Mouse (Mus musculus) layer of hippocampus, postnatal 36 days (tissue): ENCODE data around the gene Bcam. TPM values are rescaled to one million over a fixed set of nuclear protein-coding genes. Genes with fewer than 3 reads are reported as not detected.

Experiments used
- DNase-seq, 2 experiments: peaks; one replicate each; pipeline ENCODE4 v3.0.0; 2022
- total RNA-seq, 2 experiments: library from RNA; stranded (reverse); gene quantifications; 2 replicates each; pipeline ENCODE4 v1.2.3; 2021

The Bcam gene
- total RNA-seq, 2 experiments from 2014 or later: 9.5 to 9.8 TPM

GRCm38 (mm10) chr7:19722754-19723195, 48.0 kb downstream of the Bcam start:
- no peak for DNase-seq

- no peak for DNase-seq
These were observed 51.6 kb downstream of the Bcam start for GRCm38 (mm10) chr7:19719200-19719599.

- DNase-seq: no peak
These were observed 52.4 kb downstream of the Bcam start for GRCm38 (mm10) chr7:19718297-19718952.

DNA sequence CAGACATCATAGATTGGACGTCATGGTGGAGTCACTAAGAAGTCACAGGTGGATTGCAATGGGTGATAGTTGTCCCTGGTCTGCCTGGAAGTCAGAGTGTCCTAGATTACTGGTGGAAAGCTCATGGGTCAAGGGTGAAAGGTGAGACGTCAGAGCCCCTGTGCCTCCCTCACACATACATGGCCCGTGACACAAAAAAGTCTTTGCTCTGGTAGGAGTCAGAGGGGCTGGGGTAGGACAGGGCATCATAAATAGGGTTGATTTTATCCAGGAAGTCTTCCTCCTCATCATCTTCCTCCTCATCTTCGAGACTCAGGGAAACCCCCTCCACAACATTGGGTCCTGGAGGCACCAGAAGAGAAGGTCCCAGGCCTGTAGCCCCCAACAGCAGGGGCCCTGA, 53.5 kb downstream of the Bcam start:
- no peak for DNase-seq

- DNase-seq: no peak
These were observed 54.0 kb downstream of the Bcam start for GRCm38 (mm10) chr7:19716822-19717221.

GRCm38 (mm10) chr7:19716055-19716682, 54.6 kb downstream of the Bcam start:
- no peak for DNase-seq

- peak; percentile 99 to 100 for DNase-seq
These were observed 55.4 kb downstream of the Bcam start, which contains the start of gene Tomm40 for GRCm38 (mm10) chr7:19715239-19716054. Gene Tomm40 (minus strand): TSS chr7:19715438.

- DNase-seq: no peak
These were observed 56.0 kb downstream of the Bcam start for GRCm38 (mm10) chr7:19714836-19715235.

GRCm38 (mm10) chr7:19713598-19713997, 57.2 kb downstream of the Bcam start:
- no peak for DNase-seq

DNA sequence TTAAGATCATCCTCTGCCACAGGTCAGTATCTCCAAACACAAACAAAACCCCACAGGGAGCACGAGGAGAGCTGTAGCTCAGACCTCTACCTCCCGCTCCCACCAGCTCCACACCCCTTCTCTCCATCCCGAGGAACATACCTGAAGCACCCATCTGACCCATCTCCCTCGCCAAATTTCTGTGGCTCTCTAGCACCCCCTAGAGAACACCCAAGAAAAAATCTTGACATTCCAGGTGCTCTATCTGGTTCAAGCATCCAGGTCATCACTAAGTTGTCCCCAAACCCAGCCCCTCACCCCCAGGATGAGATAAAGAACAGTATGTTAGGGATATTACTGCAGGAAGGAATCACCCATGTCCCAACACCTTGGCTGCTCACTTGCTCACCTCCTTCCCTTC, 57.6 kb downstream of the Bcam start:
- DNase-seq: no peak

DNA sequence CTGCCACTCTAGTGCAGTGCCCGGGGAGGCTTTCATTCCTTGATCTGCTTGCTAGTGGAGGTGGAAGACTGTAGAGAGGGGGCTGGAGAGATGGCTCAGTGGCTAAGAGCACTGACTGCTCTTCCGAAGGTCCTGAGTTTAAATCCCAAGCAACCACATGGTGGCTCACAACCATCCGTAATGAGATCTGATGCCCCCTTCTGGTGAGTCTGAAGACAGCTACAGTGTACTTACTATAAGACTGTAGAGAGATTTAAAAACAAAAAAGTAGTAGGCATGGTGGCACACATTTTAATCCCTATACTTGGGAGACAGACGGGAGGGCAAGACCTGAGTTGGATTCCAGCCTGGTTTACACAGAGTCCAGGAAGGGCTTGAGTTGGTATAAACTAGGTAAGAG, 58.4 kb downstream of the Bcam start:
- no peak for DNase-seq

GRCm38 (mm10) chr7:19710650-19711049, 60.2 kb downstream of the Bcam start:
- DNase-seq: no peak

Other genes starting within 250 kb of the Bcam start
- gene Ppp1r37, start 207.9 kb downstream of the Bcam start, total RNA-seq: 100 to 1,000 TPM; 113 to 120 TPM
- under 1 TPM; 0.33 to 0.75 TPM for gene Zfp296, start 193.7 kb downstream of the Bcam start, total RNA-seq
- gene Gemin7, start 193.4 kb downstream of the Bcam start, total RNA-seq: 10 to 100 TPM; 44.2 to 46.1 TPM
- 100 to 1,000 TPM in 1 of 2 experiments, 10 to 100 TPM in 1; 90.1 to 103 TPM for gene Clasrp, start 166.5 kb downstream of the Bcam start, total RNA-seq
- 10 to 100 TPM in 1 of 2 experiments, 1 to 10 TPM in 1; 7.3 to 10.2 TPM for gene Relb, start 141.6 kb downstream of the Bcam start, total RNA-seq
- gene Clptm1, start 106.0 kb downstream of the Bcam start, total RNA-seq: 100 to 1,000 TPM; 131 to 144 TPM
- not detected for gene Apoc2, start 93.1 kb downstream of the Bcam start, total RNA-seq
- not detected for gene Gm44805, start 89.6 kb downstream of the Bcam start, total RNA-seq
- gene Apoc4, start 89.5 kb downstream of the Bcam start, total RNA-seq: not detected
- gene Apoc1, start 78.4 kb downstream of the Bcam start, total RNA-seq: 1 to 10 TPM; 4.6 to 5.7 TPM
- 1,000 to 10,000 TPM; 2,147 to 2,303 TPM for gene Apoe, start 71.8 kb downstream of the Bcam start, total RNA-seq
- gene Tomm40, start 55.6 kb downstream of the Bcam start, total RNA-seq: 100 to 1,000 TPM; 110 to 115 TPM
- gene Nectin2, start 20.5 kb downstream of the Bcam start, total RNA-seq: 1 to 10 TPM; 5.2 to 5.8 TPM
- not detected for gene Cblc, start 25.8 kb upstream of the Bcam start, total RNA-seq
- gene Bcl3, start 51.8 kb upstream of the Bcam start, total RNA-seq: 1 to 10 TPM in 1 of 2 experiments, under 1 TPM in 1; 0.32 to 1.4 TPM
- gene Gm19345, start 81.0 kb upstream of the Bcam start, total RNA-seq: 1 to 10 TPM; 1.2 to 1.9 TPM
- gene Ceacam16, start 90.3 kb upstream of the Bcam start, total RNA-seq: not detected
- gene Ceacam19, start 116.9 kb upstream of the Bcam start, total RNA-seq: not detected
- 10 to 100 TPM; 11.5 to 14.9 TPM for gene Pvr, start 150.1 kb upstream of the Bcam start, total RNA-seq
- gene Igsf23, start 179.7 kb upstream of the Bcam start, total RNA-seq: not detected
- not detected for gene Ceacam20, start 194.4 kb upstream of the Bcam start, total RNA-seq
- not detected for gene Nlrp9b, start 220.4 kb upstream of the Bcam start, total RNA-seq